Mouse (Mus musculus) midbrain, embryonic 16.5 days (tissue): Measurements from ENCODE around the gene Iffo1. TPM values are rescaled to one million over a fixed set of nuclear protein-coding genes. Genes with fewer than 3 reads are reported as not detected.

ENCODE experiments used
- ATAC-seq: fragments of 200-750 bp; cut with Nextera tagmentation; 2 replicates; pipeline ENCODE4 v1.8.0; 2017; ENCODE audit warnings: moderate TSS enrichment
- H3K27ac ChIP-seq: fragments of 300-500 bp; sonication (generic); 2 replicates; pipeline ENCODE4 v1.5.1; 2014; ENCODE audit warnings: mild to moderate bottlenecking, low read length, mixed read lengths
- H3K27me3 ChIP-seq: fragments of 300-500 bp; sonication (generic); 2 replicates; pipeline ENCODE4 v1.6.1; 2014; ENCODE audit warnings: low read depth, low read length, mixed read lengths; ENCODE audit not compliant: control insufficient read depth, insufficient read depth
- H3K36me3 ChIP-seq: fragments of 300-500 bp; sonication (generic); 2 replicates; pipeline ENCODE4 v1.6.1; 2014; ENCODE audit warnings: mild to moderate bottlenecking, low read length, moderate library complexity, mixed read lengths; ENCODE audit not compliant: control insufficient read depth, insufficient read depth
- H3K4me1 ChIP-seq: fragments of 300-500 bp; sonication (generic); 2 replicates; pipeline ENCODE4 v1.6.1; 2014; ENCODE audit warnings: mild to moderate bottlenecking, low read length, mixed read lengths; ENCODE audit not compliant: control insufficient read depth, insufficient read depth
- H3K4me2 ChIP-seq: fragments of 300-500 bp; sonication (generic); 2 replicates; pipeline ENCODE4 v1.6.1; 2014; ENCODE audit warnings: mild to moderate bottlenecking, low read length, mixed read lengths
- H3K4me3 ChIP-seq: fragments of 300-500 bp; sonication (generic); 2 replicates; pipeline ENCODE4 v1.5.1; 2014; ENCODE audit warnings: low read depth, mild to moderate bottlenecking, low read length, moderate library complexity, mixed read lengths
- H3K9ac ChIP-seq: fragments of 300-500 bp; sonication (generic); 2 replicates; pipeline ENCODE4 v1.6.1; 2014; ENCODE audit warnings: low read depth, low read length, mixed read lengths
- H3K9me3 ChIP-seq: fragments of 300-500 bp; sonication (generic); replicated peaks from 2 replicates; pipeline ENCODE4 v1.6.1; 2014; ENCODE audit warnings: mild to moderate bottlenecking, low read length, mixed read lengths; ENCODE audit not compliant: control insufficient read depth, poor library complexity, severe bottlenecking
- WGBS: fragments of 180-500 bp; shearing (Covaris S2); extraction: QIAGEN DNeasy Blood & Tissue Kit; methylation state at CpG from one replicate; pipeline ENCODE4 v1.1.7; 2014; 5-methylcytosine and 5-hydroxymethylcytosine counted together
- polyA plus RNA-seq: library from polyadenylated mRNA; unstranded; fragments of >200 nt; fragmentation: Nextera tagmentation; extraction: Ambion mirVana; gene quantifications from 2 replicates; pipeline ENCODE4 v1.2.1, GENCODE M21; 2015

The Iffo1 gene
- polyA plus RNA-seq, 1 experiment from 2014 or later, result 21.1 TPM

DNA sequence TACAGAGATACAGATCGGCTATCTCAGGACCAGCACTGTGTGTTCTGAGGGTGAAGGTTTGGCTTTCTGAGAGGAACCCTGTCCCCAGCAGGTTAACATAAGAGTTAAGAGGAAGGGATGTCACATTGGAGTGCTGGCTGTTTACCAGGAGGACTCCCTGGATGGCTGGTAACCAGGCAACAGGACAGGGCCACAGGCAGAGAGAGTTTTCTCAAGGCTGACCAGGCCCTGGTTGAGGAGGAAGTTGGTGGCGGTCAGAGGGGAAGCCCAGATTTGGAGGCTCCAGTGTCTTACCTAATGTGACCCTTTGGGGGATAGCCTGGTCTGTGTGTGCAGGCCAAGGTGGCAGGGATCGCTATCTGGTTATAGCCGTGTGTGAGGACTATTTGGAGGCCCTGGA, 1.8 kb downstream of the Iffo1 start:
- Histone ChIP-seq H3K9ac (peak overlapping the region; percentile 92), H3K4me2 (peak overlapping the region; percentile 98), H3K4me3 (peak overlapping the region; percentile 1; the same call in 1 of the 2 replicates), H3K4me1 (peaks cover 38% of the 10 kb centered on the region), H3K27me3 (no peaks in the 10 kb centered on the region), H3K36me3 (peaks cover 12% of the 10 kb centered on the region; the same call in 1 of the 2 replicates), H3K27ac (no peak overlapping the region), H3K9me3 (no peaks in the 10 kb centered on the region)
- no peak for ATAC-seq
- 77% methylated on average over 4 of the region's 4 CpGs for WGBS

DNA sequence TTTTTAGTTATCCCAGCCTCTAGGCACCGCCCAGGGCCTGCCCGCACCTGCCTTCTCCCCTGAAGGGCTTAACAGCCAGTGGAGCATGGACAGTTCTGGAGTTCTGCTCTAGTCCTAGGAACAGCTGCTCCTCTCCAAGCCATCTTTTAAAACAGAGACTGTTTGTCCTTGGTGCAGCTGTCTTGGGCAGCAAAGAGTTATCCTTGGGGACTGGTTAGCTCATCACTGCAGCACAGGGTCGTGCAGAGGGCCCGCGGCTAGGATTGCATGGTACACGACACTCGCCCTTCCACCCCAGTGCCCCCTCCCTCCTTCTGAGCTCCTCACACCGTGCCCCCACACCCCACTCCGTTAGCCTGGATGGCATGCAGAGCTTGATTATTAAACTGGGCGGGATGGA, 2.3 kb downstream of the Iffo1 start:
- Histone ChIP-seq H3K27ac (no peak overlapping the region), H3K27me3 (no peaks in the 10 kb centered on the region), H3K9ac (peak overlapping the region; percentile 92), H3K4me1 (peaks cover 38% of the 10 kb centered on the region), H3K4me3 (peak overlapping the region; percentile 7; the same call in 1 of the 2 replicates), H3K4me2 (peak overlapping the region; percentile 98), H3K9me3 (no peaks in the 10 kb centered on the region), H3K36me3 (peaks cover 11% of the 10 kb centered on the region; the same call in 1 of the 2 replicates)
- ATAC-seq, result no peak
- 61% methylated on average over 10 of the region's 10 CpGs for WGBS

DNA sequence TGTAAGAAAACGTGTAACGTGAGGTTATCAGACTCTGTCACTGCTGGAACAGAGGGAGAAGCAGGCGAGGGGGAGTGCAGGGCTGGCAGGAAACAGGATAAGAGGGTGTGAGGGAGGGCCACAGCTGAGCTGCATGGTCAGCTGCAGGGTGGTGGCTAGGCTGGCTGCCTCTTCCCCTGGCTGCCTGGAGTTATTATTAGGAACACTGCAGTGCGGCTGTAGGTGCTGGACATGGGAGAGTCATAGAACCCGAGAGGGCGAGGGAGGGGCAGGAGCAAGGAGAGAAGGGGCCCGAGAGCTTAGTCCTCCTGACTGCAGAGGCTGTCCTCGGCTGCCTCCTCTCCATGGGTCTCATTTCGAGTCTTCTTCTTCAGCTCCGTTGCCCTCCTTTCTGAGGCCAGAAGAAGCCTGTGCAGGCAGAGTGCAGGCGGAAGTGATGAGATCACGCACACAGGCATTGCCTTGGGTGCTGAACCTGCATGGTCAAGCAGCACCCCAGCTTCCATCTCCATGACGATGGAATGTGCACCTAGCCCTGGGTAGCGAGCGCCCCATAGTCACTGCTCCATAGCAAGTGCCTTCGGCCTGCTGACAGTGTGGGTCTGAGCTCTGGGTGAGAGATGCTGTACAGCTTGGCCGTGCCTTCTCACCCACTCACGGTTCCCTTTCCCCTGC, 3.3 kb downstream of the Iffo1 start:
- Histone ChIP-seq H3K36me3 (peaks cover 19% of the 10 kb centered on the region), H3K4me2 (no peak overlapping the region; the same call in 1 of the 2 replicates), H3K4me1 (peaks cover 38% of the 10 kb centered on the region), H3K9me3 (no peaks in the 10 kb centered on the region), H3K4me3 (no peak overlapping the region), H3K27ac (no peak overlapping the region), H3K9ac (0 out of 2 replicates have a peak overlapping the region, but pooled peaks have one; percentile 23), H3K27me3 (no peaks in the 10 kb centered on the region)
- WGBS, result 73% methylated on average over 17 of the region's 18 CpGs
- no peak for ATAC-seq

DNA sequence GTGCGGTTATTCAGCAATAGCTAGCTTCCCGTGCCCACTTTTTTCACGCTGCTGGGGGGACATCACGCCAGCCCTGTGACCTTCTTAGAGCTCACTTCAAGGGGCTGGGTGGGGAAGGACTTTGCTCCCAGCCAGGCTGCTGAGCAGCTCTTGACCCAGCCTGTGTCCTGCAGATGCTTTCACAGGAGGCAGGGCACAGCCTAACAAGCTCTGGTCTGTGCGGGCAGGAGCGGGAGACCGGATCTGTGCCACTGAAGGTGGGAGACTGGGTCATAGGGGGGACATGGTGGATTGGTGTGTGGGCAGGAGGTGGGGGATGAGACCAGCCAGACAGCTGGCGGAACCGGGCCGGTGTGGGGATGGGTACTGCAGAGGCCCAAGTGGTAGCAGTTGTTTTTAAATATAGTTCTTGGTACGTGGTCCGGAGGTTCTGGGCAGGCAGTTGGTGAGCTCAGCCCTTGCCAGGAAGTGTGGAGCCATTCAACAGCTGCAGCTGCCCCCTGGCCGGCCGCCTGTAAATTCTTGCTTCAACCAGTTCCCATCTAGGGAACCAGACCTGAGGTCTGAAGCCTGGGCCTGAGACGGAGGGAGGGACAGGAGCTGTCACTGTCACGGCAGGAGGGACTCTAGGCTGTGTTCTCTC, 4.0 kb downstream of the Iffo1 start:
- Histone ChIP-seq H3K9ac (0 out of 2 replicates have a peak overlapping the region, but pooled peaks have one; percentile 23), H3K4me2 (no peak overlapping the region; the same call in 1 of the 2 replicates)
- WGBS, result 82% methylated on average over 16 of the region's 16 CpGs

DNA sequence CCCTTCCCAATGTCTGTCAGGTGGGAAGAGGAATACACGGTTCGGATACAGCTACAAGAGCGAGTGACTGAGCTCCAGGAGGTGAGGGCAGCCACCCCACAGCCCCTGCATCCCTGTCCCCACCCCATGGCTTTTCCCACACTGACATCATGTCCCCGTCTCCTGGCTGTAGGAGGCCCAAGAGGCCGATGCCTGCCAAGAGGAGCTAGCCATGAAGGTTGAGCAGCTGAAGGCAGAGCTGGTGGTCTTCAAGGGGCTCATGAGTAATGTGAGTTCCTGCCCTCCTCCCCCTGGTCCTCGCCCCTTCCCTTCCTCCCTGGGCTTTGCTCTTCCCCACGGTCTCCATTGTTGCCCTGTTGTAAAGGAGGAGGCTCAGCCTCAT, 4.5 kb downstream of the Iffo1 start:
- ATAC-seq, result no peak
- 78% methylated on average over 7 of the region's 7 CpGs for WGBS
- Histone ChIP-seq H3K36me3 (peaks cover 21% of the 10 kb centered on the region), H3K4me2 (no peak overlapping the region), H3K9me3 (no peaks in the 10 kb centered on the region), H3K4me3 (no peak overlapping the region), H3K27ac (no peak overlapping the region), H3K4me1 (peaks cover 35% of the 10 kb centered on the region), H3K9ac (no peak overlapping the region), H3K27me3 (no peaks in the 10 kb centered on the region)

More for the DNA sequence above, 4.0 kb downstream of the Iffo1 start:
- Histone ChIP-seq H3K9me3 (no peaks in the 10 kb centered on the region), H3K27ac (no peak overlapping the region), H3K4me1 (peaks cover 38% of the 10 kb centered on the region), H3K4me3 (no peak overlapping the region), H3K36me3 (peaks cover 21% of the 10 kb centered on the region), H3K27me3 (no peaks in the 10 kb centered on the region)
- ATAC-seq, result no peak

DNA sequence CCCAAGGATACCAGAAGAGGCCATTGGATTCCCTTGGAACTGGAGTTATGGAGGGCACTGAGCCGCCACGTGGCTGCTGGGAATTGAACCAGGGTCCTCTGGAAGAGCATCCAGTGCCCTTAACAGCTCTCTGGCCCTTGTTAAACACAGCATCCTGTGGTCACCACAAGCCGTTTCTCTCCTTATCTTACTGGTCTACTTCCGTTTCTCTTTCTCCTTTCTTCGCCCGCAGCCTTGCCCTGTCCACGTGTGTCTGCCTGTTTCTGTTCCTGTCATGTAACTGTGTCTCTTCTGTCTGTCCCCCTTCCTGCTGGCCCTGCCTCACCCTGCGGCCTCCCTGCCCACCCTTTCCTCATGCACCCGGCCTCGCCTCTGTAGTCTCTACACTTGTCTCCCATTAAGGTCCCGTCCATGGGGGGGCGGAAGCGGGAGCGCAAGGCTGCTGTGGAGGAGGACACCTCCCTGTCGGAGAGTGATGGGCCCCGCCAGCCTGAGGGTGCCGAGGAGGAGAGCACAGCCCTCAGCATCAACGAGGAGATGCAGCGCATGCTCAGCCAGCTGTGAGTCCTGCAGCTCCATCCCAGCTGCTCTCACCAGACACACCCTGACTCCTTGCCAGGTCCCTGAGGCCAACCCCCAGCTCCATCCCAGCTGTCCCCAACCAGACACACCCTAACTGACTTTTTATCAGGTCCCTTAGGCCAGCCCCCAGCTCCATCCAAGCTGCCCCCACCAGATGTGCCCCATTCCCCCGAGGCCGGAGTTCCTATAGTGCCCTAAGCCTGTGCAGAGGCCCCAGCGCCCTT, 7.4 kb downstream of the Iffo1 start:
- no peak for ATAC-seq
- H3K4me3 ChIP-seq, result no peak overlapping the region
- H3K27me3 ChIP-seq, result no peaks in the 10 kb centered on the region
- no peak overlapping the region for H3K27ac ChIP-seq
- H3K9ac ChIP-seq, result no peak overlapping the region
- no peak overlapping the region for H3K4me2 ChIP-seq
- no peaks in the 10 kb centered on the region for H3K9me3 ChIP-seq
- peaks cover 21% of the 10 kb centered on the region for H3K36me3 ChIP-seq
- peaks cover 14% of the 10 kb centered on the region for H3K4me1 ChIP-seq
- WGBS, result 83% methylated on average over 22 of the region's 22 CpGs

DNA sequence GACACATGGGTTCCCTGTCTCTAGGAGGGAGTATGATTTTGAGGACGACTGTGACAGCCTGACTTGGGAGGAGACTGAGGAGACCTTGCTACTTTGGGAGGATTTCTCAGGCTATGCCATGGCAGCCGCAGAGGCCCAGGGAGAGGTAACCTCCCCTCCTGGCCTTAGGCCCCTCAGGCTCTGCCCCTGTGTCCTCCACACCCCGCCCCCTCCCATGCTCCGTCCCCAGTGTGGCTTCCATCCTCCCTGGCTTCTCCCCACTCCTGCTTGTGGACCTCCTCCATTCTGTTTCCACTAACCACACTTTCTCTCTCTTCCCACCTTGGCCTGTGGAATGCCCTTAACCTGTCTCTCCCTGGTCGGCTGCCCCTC, 8.0 kb downstream of the Iffo1 start:
- ATAC-seq, result no peak
- Histone ChIP-seq H3K9me3 (no peaks in the 10 kb centered on the region), H3K27ac (no peak overlapping the region), H3K4me1 (peaks cover 8% of the 10 kb centered on the region), H3K27me3 (no peaks in the 10 kb centered on the region), H3K36me3 (peaks cover 21% of the 10 kb centered on the region), H3K9ac (no peak overlapping the region), H3K4me3 (no peak overlapping the region), H3K4me2 (no peak overlapping the region)
- 87% methylated on average over 5 of the region's 5 CpGs for WGBS

DNA sequence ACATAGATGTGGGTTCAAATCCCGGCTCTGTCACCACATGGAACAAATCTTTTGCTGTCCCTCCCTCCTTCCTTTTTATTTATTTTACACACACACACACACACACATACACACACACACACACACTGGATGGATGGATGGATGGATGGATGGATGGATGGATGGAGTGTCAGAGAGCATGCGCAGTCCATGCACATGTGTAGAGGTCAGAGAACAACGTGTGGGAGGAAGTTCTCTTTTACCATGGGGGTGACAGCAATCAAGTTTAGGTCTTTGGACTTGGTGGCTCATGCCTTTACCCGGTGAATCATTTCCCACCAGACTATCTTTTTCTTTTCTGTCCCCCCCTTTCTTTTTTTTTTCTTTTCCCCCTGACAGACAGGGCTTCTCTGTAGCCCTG, 8.6 kb downstream of the Iffo1 start:
- Histone ChIP-seq H3K4me1 (peaks cover under 1% of the 10 kb centered on the region; the same call in 1 of the 2 replicates), H3K27ac (no peak overlapping the region), H3K9me3 (no peaks in the 10 kb centered on the region), H3K4me2 (no peak overlapping the region), H3K27me3 (no peaks in the 10 kb centered on the region), H3K36me3 (peaks cover 21% of the 10 kb centered on the region), H3K9ac (no peak overlapping the region), H3K4me3 (no peak overlapping the region)
- WGBS, result 93% methylated on average over 4 of the region's 4 CpGs
- no peak for ATAC-seq
